Mouse (Mus musculus) heart, adult 8-10 months (tissue): Measurements from ENCODE around the gene Gbf1. TPM values are rescaled to one million over a fixed set of nuclear protein-coding genes. Genes with fewer than 3 reads are reported as not detected.
"Not testable (repeated sequence)": the region's sequence is repeated elsewhere in the genome, so short reads cannot be mapped to it uniquely, and the experiment has no call there.

ENCODE experiments used
- DNase-seq: peaks from one replicate; pipeline ENCODE4 v3.0.0; 2022; ENCODE audit warnings: low spot score
- total RNA-seq, 4 experiments: library from RNA; stranded (reverse); gene quantifications; 2 replicates each; pipeline ENCODE4 v1.2.4; 2022

The Gbf1 gene
- total RNA-seq = 10 to 100 TPM; 37.7 to 45.6 (median 41.9) TPM

- DNase-seq = peak; percentile 99
Measured at GRCm38 (mm10) chr19:46152127-46152803, at the start of gene Gbf1. Gene Gbf1 (plus strand): TSS chr19:46152509.

GRCm38 (mm10) chr19:46103437-46104186, 48.7 kb upstream of the Gbf1 start:
- no peak for DNase-seq

GRCm38 (mm10) chr19:46104187-46104557, 48.1 kb upstream of the Gbf1 start:
- no peak for DNase-seq

GRCm38 (mm10) chr19:46110214-46110613, 42.1 kb upstream of the Gbf1 start:
- DNase-seq = no peak

- no peak for DNase-seq
Measured at GRCm38 (mm10) chr19:46110781-46111180, 41.5 kb upstream of the Gbf1 start.

- DNase-seq = no peak
Measured at GRCm38 (mm10) chr19:46114617-46115016, 37.7 kb upstream of the Gbf1 start.

- DNase-seq = no peak
Measured at GRCm38 (mm10) chr19:46119458-46119857, 32.9 kb upstream of the Gbf1 start.

GRCm38 (mm10) chr19:46120872-46121271, 31.4 kb upstream of the Gbf1 start:
- no peak for DNase-seq

- no peak for DNase-seq
Measured at GRCm38 (mm10) chr19:46123876-46124275, 28.4 kb upstream of the Gbf1 start.

GRCm38 (mm10) chr19:46124651-46125050, 27.7 kb upstream of the Gbf1 start:
- DNase-seq = no peak

GRCm38 (mm10) chr19:46126301-46126700, 26.0 kb upstream of the Gbf1 start:
- DNase-seq = no peak

- not testable (repeated sequence) for DNase-seq
Measured at GRCm38 (mm10) chr19:46129737-46130136, 22.6 kb upstream of the Gbf1 start.

- no peak for DNase-seq
Measured at GRCm38 (mm10) chr19:46131283-46131682, 21.0 kb upstream of the Gbf1 start.

GRCm38 (mm10) chr19:46131694-46132525, 20.4 kb upstream of the Gbf1 start, which contains the start of gene Elovl3:
Gene Elovl3 (plus strand): TSS chr19:46131897.
- peak; percentile 20 for DNase-seq

GRCm38 (mm10) chr19:46132577-46132976, 19.7 kb upstream of the Gbf1 start:
- DNase-seq = no peak

- peak; percentile 88 for DNase-seq
Measured at GRCm38 (mm10) chr19:46135297-46135696, 17.0 kb upstream of the Gbf1 start.

- peak; percentile 28 for DNase-seq
Measured at GRCm38 (mm10) chr19:46135789-46136638, 16.3 kb upstream of the Gbf1 start.

GRCm38 (mm10) chr19:46136639-46137580, 15.4 kb upstream of the Gbf1 start:
- DNase-seq = peak; percentile 59

- no peak for DNase-seq
Measured at GRCm38 (mm10) chr19:46140324-46140723, 12.0 kb upstream of the Gbf1 start.

GRCm38 (mm10) chr19:46141091-46141490, 11.2 kb upstream of the Gbf1 start:
- DNase-seq = no peak
